12 mouse cellular contexts compared by ENCODE assay signal in genomic region chr1:182465309-182465708, GRCm38 (mm10). TPM values are rescaled to one million over a fixed set of nuclear protein-coding genes. Genes with fewer than 3 reads are reported as not detected.
DNase-seq lines count a peak whose midpoint lies in the region; ATAC-seq lines count a peak whose summit lies in the region.
"Had no signal": no experiment of that assay in that cellular context is flagged by ENCODE, and none has a peak within 500 bp of the region (broad histone marks: within the 10 kb centered on the region; RNA-seq: fewer than 3 reads in every experiment).

No protein-coding gene starts in this region.

- H3K36me3 ChIP-seq in forebrain, embryonic 11.5 days (ENCODE audit: control insufficient read depth, insufficient read depth, low read length) = no peaks in the 10 kb centered on the region; the same call in 1 of the 2 replicates
- H3K36me3 ChIP-seq in forebrain, embryonic 12.5 days (replicated peaks) = peaks cover 46% of the 10 kb centered on the region
- H3K36me3 ChIP-seq in neural tube, embryonic 13.5 days = peaks cover 49% of the 10 kb centered on the region

- H3K4me2 ChIP-seq in forebrain, embryonic 11.5 days (ENCODE audit: low read depth, low read length, severe bottlenecking) = no peak overlapping the region
- H3K4me2 ChIP-seq in forebrain, embryonic 12.5 days = no peak overlapping the region
- H3K4me2 ChIP-seq in neural tube, embryonic 13.5 days = no peak overlapping the region
- H3K4me2 ChIP-seq: embryonic facial prominence, embryonic 13.5 days had no signal

- no peaks in the 10 kb centered on the region for H3K27me3 ChIP-seq in forebrain, embryonic 11.5 days (ENCODE audit: control insufficient read depth, insufficient read depth, low read length)
- no peaks in the 10 kb centered on the region for H3K27me3 ChIP-seq in forebrain, embryonic 12.5 days
- H3K27me3 ChIP-seq in neural tube, embryonic 13.5 days = no peaks in the 10 kb centered on the region
- H3K27me3 ChIP-seq: embryonic facial prominence, embryonic 13.5 days had no signal

- ATAC-seq in forebrain, embryonic 11.5 days (replicated peaks; ENCODE audit: low FRiP score) = no peak
- no peak for ATAC-seq in forebrain, embryonic 12.5 days (ENCODE audit: low FRiP score)
- ATAC-seq in neural tube, embryonic 13.5 days (ENCODE audit: low read depth) = peak; percentile 41; the same call in 1 of the 2 replicates

- 87% methylated on average over 4 of the region's 4 CpGs for WGBS in forebrain, embryonic 11.5 days
- 82% methylated on average over 4 of the region's 4 CpGs for WGBS in forebrain, embryonic 12.5 days
- WGBS in neural tube, embryonic 13.5 days = 60% methylated on average over 4 of the region's 4 CpGs

- H3K4me3 ChIP-seq in forebrain, embryonic 11.5 days (ENCODE audit: low read depth, low read length) = no peak overlapping the region
- H3K4me3 ChIP-seq in forebrain, embryonic 12.5 days (replicated peaks) = no peak overlapping the region
- no peak overlapping the region for H3K4me3 ChIP-seq in neural tube, embryonic 13.5 days
- H3K4me3 ChIP-seq: embryonic facial prominence, embryonic 13.5 days had no signal

- H3K27ac ChIP-seq in forebrain, embryonic 11.5 days (ENCODE audit: low read depth, low read length) = no peak overlapping the region
- no peak overlapping the region for H3K27ac ChIP-seq in forebrain, embryonic 12.5 days
- peak overlapping the region; percentile 14; the same call in 1 of the 2 replicates for H3K27ac ChIP-seq in neural tube, embryonic 13.5 days (replicated peaks)
- H3K27ac ChIP-seq: embryonic facial prominence, embryonic 13.5 days had no signal

- peak; percentile 46 for DNase-seq in forebrain, embryonic 11.5 days (ENCODE audit: low spot score)
- peak; percentile 23 to 38 for DNase-seq in lung, adult 18-20 months
- DNase-seq in lung, postnatal 14 days = no peak
- DNase-seq in kidney, adult 8-10 months = peak; percentile 58 to 72
- DNase-seq in left cerebral cortex, adult 9 months (ENCODE audit: low spot score in 2 of 2) = no peak
- DNase-seq in frontal cortex, postnatal 36 days (ENCODE audit: low spot score in 2 of 2) = no peak
- DNase-seq: forebrain, postnatal 0 days; lung, postnatal 4 days; thymus, postnatal 25 days had no signal

- no peaks in the 10 kb centered on the region for H3K4me1 ChIP-seq in forebrain, embryonic 11.5 days (replicated peaks; ENCODE audit: control insufficient read depth, insufficient read depth, low read length)
- H3K4me1 ChIP-seq in forebrain, embryonic 12.5 days = peaks cover 4% of the 10 kb centered on the region; the same call in 1 of the 2 replicates
- H3K4me1 ChIP-seq in neural tube, embryonic 13.5 days (replicated peaks) = peaks cover 23% of the 10 kb centered on the region
- H3K4me1 ChIP-seq: embryonic facial prominence, embryonic 13.5 days had no signal

- H3K9ac ChIP-seq in forebrain, embryonic 11.5 days (ENCODE audit: low read length) = no peak overlapping the region
- no peak overlapping the region for H3K9ac ChIP-seq in forebrain, embryonic 12.5 days
- H3K9ac ChIP-seq in neural tube, embryonic 13.5 days = no peak overlapping the region
- H3K9ac ChIP-seq: embryonic facial prominence, embryonic 13.5 days; forebrain, postnatal 0 days had no signal

- H3K9me3 ChIP-seq in forebrain, embryonic 11.5 days (ENCODE audit: control insufficient read depth, low read length) = no peaks in the 10 kb centered on the region
- H3K9me3 ChIP-seq in forebrain, embryonic 12.5 days = no peaks in the 10 kb centered on the region
- no peaks in the 10 kb centered on the region for H3K9me3 ChIP-seq in neural tube, embryonic 13.5 days
- H3K9me3 ChIP-seq: embryonic facial prominence, embryonic 13.5 days had no signal

RNA-seq across cellular contexts. Expression of gene Capn2, which starts 52.1 kb away (rescaled TPM):
- polyA plus RNA-seq in forebrain, embryonic 11.5 days (2014; fragmentation: Nextera tagmentation; extraction: Ambion mirVana) = 90.8 and 91.6 TPM in 2 replicates
- 91.6 and 95.6 TPM in 2 replicates for polyA plus RNA-seq in forebrain, embryonic 12.5 days (2016; fragmentation: Nextera tagmentation; extraction: Ambion mirVana)
- polyA plus RNA-seq in neural tube, embryonic 13.5 days (2015; fragmentation: Nextera tagmentation; extraction: Ambion mirVana) = 95.5 and 99.2 TPM in 2 replicates

RNA-seq across cellular contexts. Expression of gene Trp53bp2, which starts 56.3 kb away (rescaled TPM):
- polyA plus RNA-seq in forebrain, embryonic 11.5 days (2014; fragmentation: Nextera tagmentation; extraction: Ambion mirVana) = 35.7 and 38.5 TPM in 2 replicates
- 32.5 and 35.4 TPM in 2 replicates for polyA plus RNA-seq in forebrain, embryonic 12.5 days (2016; fragmentation: Nextera tagmentation; extraction: Ambion mirVana)
- polyA plus RNA-seq in neural tube, embryonic 13.5 days (2015; fragmentation: Nextera tagmentation; extraction: Ambion mirVana) = 21.1 and 24.9 TPM in 2 replicates

Comparison
In these comparisons a context has a peak if more than half of its experiments do, and no peak if none do; other contexts are left out.
1. DNase-seq: peak in forebrain, embryonic 11.5 days (single experiment), lung, adult 18-20 months (2 of 2) and kidney, adult 8-10 months (2 of 2); none in lung, postnatal 14 days (single experiment), left cerebral cortex, adult 9 months (0 of 2) and frontal cortex, postnatal 36 days (0 of 2).